Mouse (Mus musculus): ENCODE measurements at regions not wholly inside any gene's neighbourhood (a gene's known extent, or its start where the extent isn't known, plus 50 kb on each side); places are given as distances from the start of the nearest gene placed in this dataset.

DNA sequence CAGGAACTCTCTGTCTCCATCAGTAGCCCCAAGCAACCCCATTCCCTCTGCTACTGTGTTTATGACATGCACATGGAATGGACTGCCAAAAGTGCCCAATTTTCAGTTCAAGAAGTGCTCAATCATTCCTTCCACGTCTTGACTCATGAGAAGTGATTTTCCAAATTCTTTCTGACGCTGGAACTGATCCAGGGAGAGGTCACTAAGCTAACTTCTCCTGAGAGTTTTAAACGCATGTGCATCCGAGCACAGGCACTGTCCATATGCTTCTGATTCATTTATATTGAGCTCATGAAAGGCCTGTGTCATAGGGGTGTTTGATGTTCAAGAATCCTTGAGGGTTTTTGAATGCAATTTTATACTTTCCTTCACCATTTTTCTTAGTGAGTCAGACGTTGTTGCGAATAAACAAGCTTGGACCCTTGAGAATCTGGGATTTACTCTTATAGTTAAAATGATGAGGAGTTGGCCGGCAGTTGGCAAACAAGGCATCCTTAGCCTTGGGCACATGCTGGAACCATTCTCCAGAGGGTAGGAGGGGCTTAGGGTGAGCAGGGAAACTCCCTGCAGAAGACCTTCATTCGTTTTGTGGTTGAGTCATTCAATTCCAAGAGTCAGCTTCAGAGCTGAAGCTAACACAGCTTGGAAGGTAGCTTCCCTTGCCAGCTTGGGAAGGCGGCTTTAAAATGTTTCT lies 206.9 kb upstream of the Gm15217 start:
- no peak overlapping the region for H3K4me3 ChIP-seq (ENCODE audit: insufficient read depth, low read length)
- TF ChIP-seq CTCF (IDR thresholded peaks at IDR 0.05; ENCODE audit: extremely low read depth, insufficient read depth, low read length), result no peak
- no peak for TF ChIP-seq POLR2A (IDR thresholded peaks at IDR 0.05; ENCODE audit: extremely low read depth, insufficient read depth, low read length)
- H3K4me1 ChIP-seq (ENCODE audit: control insufficient read depth, insufficient read depth, low read length), result no peaks in the 10 kb centered on the region
- H3K27ac ChIP-seq (ENCODE audit: insufficient read depth, low read length), result no peak overlapping the region

DNA sequence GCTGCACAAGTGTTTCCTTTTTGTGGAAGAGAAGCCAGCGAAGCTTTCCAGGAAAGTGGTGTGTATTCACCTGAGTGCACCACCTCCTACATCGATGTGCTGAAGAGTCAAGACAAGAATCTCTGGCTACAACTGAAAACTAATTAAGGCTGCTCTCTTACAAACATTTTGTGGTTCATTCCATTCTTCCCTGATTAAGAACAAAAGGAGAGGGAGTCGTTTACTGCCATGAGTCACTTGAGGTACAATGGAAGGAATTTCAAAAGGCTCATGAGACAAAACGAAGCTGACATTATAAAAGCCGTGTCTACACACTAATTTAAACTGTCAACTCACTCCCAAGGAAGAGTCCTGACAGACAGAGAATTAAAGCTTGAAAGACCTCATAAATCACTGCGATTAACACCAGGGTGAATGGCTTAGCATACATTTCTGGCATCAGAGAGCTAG lies 206.3 kb upstream of the Gm15217 start:
- H3K27ac ChIP-seq (ENCODE audit: insufficient read depth, low read length), result no peak overlapping the region
- H3K4me3 ChIP-seq (ENCODE audit: insufficient read depth, low read length), result no peak overlapping the region
- H3K4me1 ChIP-seq (ENCODE audit: control insufficient read depth, insufficient read depth, low read length), result no peaks in the 10 kb centered on the region
- TF ChIP-seq POLR2A (IDR thresholded peaks at IDR 0.05; ENCODE audit: extremely low read depth, insufficient read depth, low read length) (no peak), CTCF (IDR thresholded peaks at IDR 0.05; ENCODE audit: extremely low read depth, insufficient read depth, low read length) (no peak)

DNA sequence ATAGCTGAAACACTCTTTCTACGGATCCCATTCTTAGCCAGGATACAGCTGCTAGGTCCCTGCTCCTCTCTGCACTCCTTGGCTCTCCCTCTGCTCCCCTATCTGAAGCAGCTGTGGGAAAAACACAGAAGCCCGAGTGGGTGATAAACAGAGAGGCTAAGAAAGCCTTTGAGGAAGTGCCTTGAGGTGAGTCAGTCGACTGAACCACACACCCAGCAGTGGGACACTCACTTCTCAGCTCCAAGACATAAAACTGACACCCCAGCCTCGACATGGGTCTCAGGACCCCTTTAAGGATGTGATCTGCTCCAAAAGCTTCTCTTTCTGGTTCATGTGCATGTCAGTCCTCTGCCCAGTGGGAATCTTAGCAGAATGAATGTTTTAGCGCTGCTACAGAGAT lies 204.8 kb upstream of the Gm15217 start:
- no peak overlapping the region for H3K4me3 ChIP-seq (ENCODE audit: insufficient read depth, low read length)
- no peak for TF ChIP-seq CTCF (IDR thresholded peaks at IDR 0.05; ENCODE audit: extremely low read depth, insufficient read depth, low read length)
- no peak for TF ChIP-seq POLR2A (IDR thresholded peaks at IDR 0.05; ENCODE audit: extremely low read depth, insufficient read depth, low read length)

DNA sequence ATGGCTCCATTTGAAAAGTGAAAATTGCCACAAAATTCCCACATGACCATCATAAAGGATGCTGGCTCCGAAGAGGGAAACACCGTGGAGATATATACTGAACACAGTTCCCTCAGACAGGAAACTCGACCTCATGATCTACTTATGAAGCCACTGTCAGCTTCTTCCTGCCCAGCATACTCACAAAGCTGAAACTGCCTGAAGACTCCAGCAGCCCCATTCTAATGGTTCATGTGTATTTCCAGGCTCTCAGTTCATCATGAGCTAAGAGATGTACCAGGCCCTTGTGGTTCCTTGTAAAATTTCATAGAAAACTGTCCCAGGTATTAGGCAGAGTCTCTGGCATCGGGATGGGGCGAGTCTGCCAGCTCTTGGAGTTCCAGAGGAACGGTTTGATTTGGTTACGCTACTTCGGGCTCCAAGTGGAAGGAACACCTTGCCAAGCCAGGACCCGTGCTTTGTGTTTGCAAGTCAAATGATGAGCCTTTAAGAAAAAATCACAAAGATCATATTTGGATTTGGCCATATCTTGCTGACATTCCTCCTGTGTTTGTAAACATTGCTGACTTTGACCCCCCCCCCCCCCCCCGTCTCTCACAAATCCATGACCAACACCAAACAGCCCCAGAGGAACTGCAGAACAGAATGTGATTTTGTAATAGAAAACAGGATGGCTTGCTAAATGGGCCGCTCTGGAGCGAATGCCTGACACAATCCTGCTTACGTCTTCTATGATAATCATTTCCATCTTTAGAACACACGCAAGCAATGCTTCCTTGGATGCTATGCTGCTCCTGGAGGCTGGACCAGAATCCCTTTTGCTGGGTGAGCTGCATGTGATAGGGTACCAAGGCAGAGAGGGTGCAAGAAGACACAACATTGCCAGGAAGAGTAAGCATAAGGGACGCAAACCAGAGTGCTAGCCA lies 203.7 kb upstream of the Gm15217 start:
- TF ChIP-seq CTCF (IDR thresholded peaks at IDR 0.05; ENCODE audit: extremely low read depth, insufficient read depth, low read length) (no peak), POLR2A (IDR thresholded peaks at IDR 0.05; ENCODE audit: extremely low read depth, insufficient read depth, low read length) (no peak)
- Histone ChIP-seq H3K4me3 (ENCODE audit: insufficient read depth, low read length) (no peak overlapping the region), H3K27ac (ENCODE audit: insufficient read depth, low read length) (no peak overlapping the region), H3K4me1 (ENCODE audit: control insufficient read depth, insufficient read depth, low read length) (no peaks in the 10 kb centered on the region)

More for the DNA sequence above, 204.8 kb upstream of the Gm15217 start:
- no peaks in the 10 kb centered on the region for H3K4me1 ChIP-seq (ENCODE audit: control insufficient read depth, insufficient read depth, low read length)
- H3K27ac ChIP-seq (ENCODE audit: insufficient read depth, low read length), result no peak overlapping the region

DNA sequence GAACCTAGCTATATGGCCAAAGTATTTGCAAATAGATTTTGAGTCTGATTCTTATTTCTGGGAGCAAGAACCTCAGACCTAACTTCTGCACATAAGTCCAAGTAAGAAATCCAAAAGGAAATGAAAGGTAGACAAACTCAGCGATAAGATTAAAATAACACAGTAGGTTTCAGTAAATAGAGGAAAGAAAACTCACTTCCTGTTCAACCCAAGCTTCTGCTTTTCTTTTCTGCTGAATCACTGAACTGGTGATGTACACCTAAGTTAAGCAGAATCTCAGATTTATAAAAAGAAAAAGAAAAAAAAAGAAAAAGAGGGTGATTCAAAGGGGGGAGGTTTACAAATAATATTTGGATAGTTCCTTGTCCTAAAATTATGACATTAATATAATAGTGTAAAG lies 200.2 kb upstream of the Gm15217 start:
- no peaks in the 10 kb centered on the region for H3K4me1 ChIP-seq (ENCODE audit: control insufficient read depth, insufficient read depth, low read length)
- no peak overlapping the region for H3K27ac ChIP-seq (ENCODE audit: insufficient read depth, low read length)
- H3K4me3 ChIP-seq (ENCODE audit: insufficient read depth, low read length), result no peak overlapping the region
- no peak for TF ChIP-seq POLR2A (IDR thresholded peaks at IDR 0.05; ENCODE audit: extremely low read depth, insufficient read depth, low read length)
- no peak for TF ChIP-seq CTCF (IDR thresholded peaks at IDR 0.05; ENCODE audit: extremely low read depth, insufficient read depth, low read length)

DNA sequence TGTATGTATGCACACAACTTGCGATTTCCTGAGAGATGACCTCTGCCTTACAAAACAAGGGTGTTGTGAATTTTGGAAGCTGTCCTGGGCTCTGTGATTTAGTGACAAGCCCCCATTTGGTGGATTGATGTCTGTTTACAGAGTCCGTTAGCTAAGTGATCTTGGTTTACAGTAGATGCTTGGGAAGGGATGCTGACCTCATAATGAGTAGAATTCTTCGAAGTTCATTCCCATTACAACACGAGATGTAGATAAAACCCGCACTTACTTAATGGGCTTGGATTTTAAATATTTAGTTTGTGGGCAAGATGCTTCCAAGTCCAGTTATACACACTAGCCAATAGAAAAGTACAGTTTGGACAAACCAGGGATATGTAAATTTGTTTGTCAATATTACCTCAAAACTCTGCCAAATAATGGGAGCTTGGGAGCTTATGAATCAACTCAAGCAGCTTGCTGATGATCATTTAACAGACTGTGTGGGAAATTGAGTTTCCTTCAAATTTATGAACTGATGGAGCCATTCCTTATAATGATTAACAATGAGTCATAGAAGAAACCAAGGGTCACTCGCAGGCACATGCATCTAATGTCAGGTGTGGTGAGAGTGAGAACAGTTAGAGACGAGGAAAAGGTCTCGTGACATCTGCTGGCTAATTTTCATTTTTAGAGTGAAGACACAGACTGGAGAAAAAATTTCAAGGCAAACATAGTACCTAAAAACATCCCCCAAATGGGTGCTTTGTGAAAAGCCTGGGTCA lies 187.4 kb upstream of the Gm15217 start:
- Histone ChIP-seq H3K27ac (ENCODE audit: insufficient read depth, low read length) (no peak overlapping the region), H3K4me1 (ENCODE audit: control insufficient read depth, insufficient read depth, low read length) (no peaks in the 10 kb centered on the region), H3K4me3 (ENCODE audit: insufficient read depth, low read length) (no peak overlapping the region)
- no peak for TF ChIP-seq CTCF (IDR thresholded peaks at IDR 0.05; ENCODE audit: extremely low read depth, insufficient read depth, low read length)
- TF ChIP-seq POLR2A (IDR thresholded peaks at IDR 0.05; ENCODE audit: extremely low read depth, insufficient read depth, low read length), result no peak

DNA sequence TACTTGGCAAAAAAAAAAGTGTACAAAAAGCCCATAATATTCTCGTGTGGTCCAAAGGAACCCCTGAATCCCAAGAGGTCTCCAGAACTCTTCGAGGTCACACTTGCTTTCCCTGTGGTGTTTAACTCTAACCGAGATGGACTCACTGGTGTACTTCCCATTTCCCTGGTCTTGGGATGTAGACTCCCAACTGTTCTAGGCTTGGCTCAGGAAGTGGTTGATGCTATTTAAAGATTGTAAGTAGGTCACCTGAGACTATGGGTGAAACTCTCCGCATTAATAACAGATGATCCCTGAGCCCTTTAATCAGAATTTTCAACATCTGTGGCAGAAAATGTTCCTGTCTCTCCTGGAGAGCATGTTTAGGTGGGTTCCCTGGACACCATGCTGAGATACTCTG lies 185.6 kb upstream of the Gm15217 start:
- H3K27ac ChIP-seq (ENCODE audit: insufficient read depth, low read length), result no peak overlapping the region
- no peak for TF ChIP-seq CTCF (IDR thresholded peaks at IDR 0.05; ENCODE audit: extremely low read depth, insufficient read depth, low read length)
- TF ChIP-seq POLR2A (IDR thresholded peaks at IDR 0.05; ENCODE audit: extremely low read depth, insufficient read depth, low read length), result no peak
- H3K4me3 ChIP-seq (ENCODE audit: insufficient read depth, low read length), result no peak overlapping the region
- no peaks in the 10 kb centered on the region for H3K4me1 ChIP-seq (ENCODE audit: control insufficient read depth, insufficient read depth, low read length)

DNA sequence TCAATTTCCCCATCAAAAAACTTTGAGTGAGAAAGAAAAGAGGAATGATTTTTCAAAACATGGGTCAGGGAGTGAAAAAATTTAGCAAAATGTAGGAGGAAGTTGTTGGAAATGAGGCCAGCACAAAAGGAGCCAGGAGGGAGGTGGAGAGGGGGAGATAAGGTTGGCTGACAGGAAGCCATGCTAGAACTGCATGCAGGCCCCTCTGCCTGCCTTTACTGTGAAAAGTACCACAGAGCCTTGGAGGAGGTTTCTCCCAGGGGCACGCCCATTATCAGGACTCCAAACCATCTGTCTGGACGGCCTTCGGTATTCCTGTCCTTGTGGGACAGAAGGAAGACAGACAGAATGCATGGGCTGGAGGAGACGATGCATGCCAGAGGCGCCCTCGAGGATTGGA lies 183.3 kb upstream of the Gm15217 start:
- no peak overlapping the region for H3K27ac ChIP-seq (ENCODE audit: insufficient read depth, low read length)
- TF ChIP-seq CTCF (IDR thresholded peaks at IDR 0.05; ENCODE audit: extremely low read depth, insufficient read depth, low read length) (no peak), POLR2A (IDR thresholded peaks at IDR 0.05; ENCODE audit: extremely low read depth, insufficient read depth, low read length) (no peak)
- H3K4me1 ChIP-seq (ENCODE audit: control insufficient read depth, insufficient read depth, low read length), result no peaks in the 10 kb centered on the region
- no peak overlapping the region for H3K4me3 ChIP-seq (ENCODE audit: insufficient read depth, low read length)

DNA sequence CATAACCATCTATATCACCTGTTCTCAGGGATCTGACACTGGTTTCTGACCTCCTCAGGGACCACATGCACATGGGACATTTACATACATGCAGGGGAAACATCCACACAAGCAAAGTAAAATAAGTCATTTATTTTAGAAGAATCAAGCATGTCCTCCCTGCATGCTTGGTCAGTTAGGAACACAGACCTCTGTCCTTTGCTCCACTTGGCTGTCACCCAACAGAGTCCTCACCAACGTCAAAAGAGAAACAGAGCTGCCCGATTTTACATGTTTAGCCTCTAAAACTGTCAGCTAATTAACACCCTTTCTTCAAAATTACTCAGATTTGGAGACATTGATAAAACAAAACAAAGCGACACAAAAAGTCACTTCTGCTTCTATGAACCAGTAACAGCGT lies 176.4 kb upstream of the Gm15217 start:
- H3K4me3 ChIP-seq (ENCODE audit: insufficient read depth, low read length), result no peak overlapping the region
- no peaks in the 10 kb centered on the region for H3K4me1 ChIP-seq (ENCODE audit: control insufficient read depth, insufficient read depth, low read length)
- H3K27ac ChIP-seq (ENCODE audit: insufficient read depth, low read length), result no peak overlapping the region
- no peak for TF ChIP-seq POLR2A (IDR thresholded peaks at IDR 0.05; ENCODE audit: extremely low read depth, insufficient read depth, low read length)
- TF ChIP-seq CTCF (IDR thresholded peaks at IDR 0.05; ENCODE audit: extremely low read depth, insufficient read depth, low read length), result no peak

All from cortical plate, adult 2 months (tissue).